Mouse (Mus musculus): Measurements from ENCODE around the gene Atp6v0c. TPM values are rescaled to one million over a fixed set of nuclear protein-coding genes. Genes with fewer than 3 reads are reported as not detected.
A peak's percentile ranks its signal among the peaks of the same experiment; 100 is the strongest.

The Atp6v0c gene
- polyA plus RNA-seq, 1 experiment from 2014 or later = 435 TPM

- Histone ChIP-seq H3K4me3 (peak overlapping the region; percentile 18; the same call in 1 of the 2 replicates), H3K4me1 (peaks cover 33% of the 10 kb centered on the region), H3K9me3 (no peaks in the 10 kb centered on the region), H3K27me3 (replicated peaks; ENCODE audit: low read depth, poor library complexity, severe bottlenecking) (no peaks in the 10 kb centered on the region), H3K27ac (replicated peaks) (no peak overlapping the region), H3K36me3 (replicated peaks) (peaks cover 37% of the 10 kb centered on the region)
- no peak for DNase-seq (ENCODE audit: low spot score)
- 77% methylated on average over 11 of the region's 11 CpGs for WGBS
Measured at GRCm38 (mm10) chr17:24164566-24165259, 4.8 kb downstream of the Atp6v0c start.

GRCm38 (mm10) chr17:24163176-24163962 lies 6.1 kb downstream of the Atp6v0c start, which contains the start of gene Amdhd2:
Gene Amdhd2, minus strand, starts transcription at chr17:24163766.
- DNase-seq (ENCODE audit: low spot score) = peak; percentile 99

GRCm38 (mm10) chr17:24162584-24163175 lies 6.8 kb downstream of the Atp6v0c start:
- peak overlapping the region; percentile 70 for H3K4me3 ChIP-seq
- 27% methylated on average over 17 of the region's 17 CpGs for WGBS
- no peaks in the 10 kb centered on the region for H3K9me3 ChIP-seq
- H3K27me3 ChIP-seq (replicated peaks; ENCODE audit: low read depth, poor library complexity, severe bottlenecking) = no peaks in the 10 kb centered on the region
- H3K4me1 ChIP-seq = peaks cover 23% of the 10 kb centered on the region
- H3K36me3 ChIP-seq (replicated peaks) = peaks cover 42% of the 10 kb centered on the region
- no peak for DNase-seq (ENCODE audit: low spot score)
- peak overlapping the region; percentile 83 for H3K27ac ChIP-seq (replicated peaks)

More at GRCm38 (mm10) chr17:24163176-24163962, 6.1 kb downstream of the Atp6v0c start, which contains the start of gene Amdhd2:
- H3K27ac ChIP-seq (replicated peaks) = peak within 1 kb of the TSS; percentile 83
- H3K27me3 ChIP-seq (replicated peaks; ENCODE audit: low read depth, poor library complexity, severe bottlenecking) = no peaks in the 10 kb centered on the region
- peaks cover 30% of the 10 kb centered on the region for H3K4me1 ChIP-seq
- no peaks in the 10 kb centered on the region for H3K9me3 ChIP-seq
- under 1% methylated on average over 47 of the region's 47 CpGs for WGBS
- peak within 1 kb of the TSS; percentile 70 for H3K4me3 ChIP-seq
- H3K36me3 ChIP-seq (replicated peaks) = peaks cover 38% of the 10 kb centered on the region

GRCm38 (mm10) chr17:24161466-24161865 lies 8.0 kb downstream of the Atp6v0c start:
- Histone ChIP-seq H3K27ac (replicated peaks) (no peak overlapping the region), H3K9me3 (no peaks in the 10 kb centered on the region), H3K4me1 (peaks cover 19% of the 10 kb centered on the region), H3K27me3 (replicated peaks; ENCODE audit: low read depth, poor library complexity, severe bottlenecking) (no peaks in the 10 kb centered on the region), H3K36me3 (replicated peaks) (peaks cover 41% of the 10 kb centered on the region), H3K4me3 (no peak overlapping the region; the same call in 1 of the 2 replicates)
- 78% methylated on average over 5 of the region's 5 CpGs for WGBS
- DNase-seq (ENCODE audit: low spot score) = no peak

GRCm38 (mm10) chr17:24157526-24157925 lies 12.0 kb downstream of the Atp6v0c start:
- H3K27ac ChIP-seq (replicated peaks) = no peak overlapping the region
- no peaks in the 10 kb centered on the region for H3K27me3 ChIP-seq (replicated peaks; ENCODE audit: low read depth, poor library complexity, severe bottlenecking)
- WGBS = 96% methylated on average over 4 of the region's 4 CpGs
- peaks cover 42% of the 10 kb centered on the region for H3K36me3 ChIP-seq (replicated peaks)
- no peak for DNase-seq (ENCODE audit: low spot score)
- H3K4me3 ChIP-seq = no peak overlapping the region
- H3K9me3 ChIP-seq = no peaks in the 10 kb centered on the region
- peaks cover 3% of the 10 kb centered on the region for H3K4me1 ChIP-seq

- DNase-seq (ENCODE audit: low spot score) = no peak
- Histone ChIP-seq H3K27ac (replicated peaks) (no peak overlapping the region), H3K4me1 (peaks cover 5% of the 10 kb centered on the region), H3K27me3 (replicated peaks; ENCODE audit: low read depth, poor library complexity, severe bottlenecking) (no peaks in the 10 kb centered on the region), H3K9me3 (no peaks in the 10 kb centered on the region), H3K36me3 (replicated peaks) (peaks cover 42% of the 10 kb centered on the region), H3K4me3 (no peak overlapping the region)
- 94% methylated on average over 6 of the region's 6 CpGs for WGBS
Measured at GRCm38 (mm10) chr17:24157121-24157520, 12.4 kb downstream of the Atp6v0c start.

GRCm38 (mm10) chr17:24156394-24156793 lies 13.1 kb downstream of the Atp6v0c start:
- WGBS = 88% methylated on average over 3 of the region's 3 CpGs
- H3K4me1 ChIP-seq = peaks cover 12% of the 10 kb centered on the region
- no peaks in the 10 kb centered on the region for H3K9me3 ChIP-seq
- no peaks in the 10 kb centered on the region for H3K27me3 ChIP-seq (replicated peaks; ENCODE audit: low read depth, poor library complexity, severe bottlenecking)
- DNase-seq (ENCODE audit: low spot score) = no peak
- H3K36me3 ChIP-seq (replicated peaks) = peaks cover 42% of the 10 kb centered on the region
- no peak overlapping the region for H3K27ac ChIP-seq (replicated peaks)
- H3K4me3 ChIP-seq = no peak overlapping the region

GRCm38 (mm10) chr17:24155742-24156141 lies 13.8 kb downstream of the Atp6v0c start:
- Histone ChIP-seq H3K27ac (replicated peaks) (no peak overlapping the region), H3K4me3 (no peak overlapping the region), H3K27me3 (replicated peaks; ENCODE audit: low read depth, poor library complexity, severe bottlenecking) (no peaks in the 10 kb centered on the region), H3K4me1 (peaks cover 15% of the 10 kb centered on the region), H3K36me3 (replicated peaks) (peaks cover 42% of the 10 kb centered on the region), H3K9me3 (no peaks in the 10 kb centered on the region)
- 89% methylated on average over 9 of the region's 9 CpGs for WGBS
- no peak for DNase-seq (ENCODE audit: low spot score)

GRCm38 (mm10) chr17:24154463-24154862 lies 15.0 kb downstream of the Atp6v0c start:
- WGBS = 74% methylated on average over 3 of the region's 3 CpGs

GRCm38 (mm10) chr17:24151890-24152563 lies 17.5 kb downstream of the Atp6v0c start:
- Histone ChIP-seq H3K4me1 (peaks cover 15% of the 10 kb centered on the region), H3K27me3 (replicated peaks; ENCODE audit: low read depth, poor library complexity, severe bottlenecking) (no peaks in the 10 kb centered on the region), H3K27ac (replicated peaks) (no peak overlapping the region; the same call in 1 of the 2 replicates), H3K4me3 (peak overlapping the region; percentile 58), H3K36me3 (replicated peaks) (peaks cover 24% of the 10 kb centered on the region), H3K9me3 (no peaks in the 10 kb centered on the region)
- DNase-seq (ENCODE audit: low spot score) = peak; percentile 86
- WGBS = 2% methylated on average over 26 of the region's 26 CpGs

More at GRCm38 (mm10) chr17:24154463-24154862, 15.0 kb downstream of the Atp6v0c start:
- no peaks in the 10 kb centered on the region for H3K9me3 ChIP-seq
- H3K36me3 ChIP-seq (replicated peaks) = peaks cover 39% of the 10 kb centered on the region
- H3K4me3 ChIP-seq = no peak overlapping the region
- DNase-seq (ENCODE audit: low spot score) = no peak
- H3K4me1 ChIP-seq = peaks cover 15% of the 10 kb centered on the region
- H3K27me3 ChIP-seq (replicated peaks; ENCODE audit: low read depth, poor library complexity, severe bottlenecking) = no peaks in the 10 kb centered on the region
- no peak overlapping the region for H3K27ac ChIP-seq (replicated peaks)

- no peak for DNase-seq (ENCODE audit: low spot score)
- Histone ChIP-seq H3K27ac (replicated peaks) (no peak overlapping the region), H3K4me1 (peaks cover 15% of the 10 kb centered on the region), H3K27me3 (replicated peaks; ENCODE audit: low read depth, poor library complexity, severe bottlenecking) (no peaks in the 10 kb centered on the region), H3K9me3 (no peaks in the 10 kb centered on the region), H3K4me3 (peak overlapping the region; percentile 58), H3K36me3 (replicated peaks) (peaks cover 18% of the 10 kb centered on the region)
- 18% methylated on average over 7 of the region's 7 CpGs for WGBS
Measured at GRCm38 (mm10) chr17:24151382-24151781, 18.1 kb downstream of the Atp6v0c start.

GRCm38 (mm10) chr17:24150824-24151223 lies 18.7 kb downstream of the Atp6v0c start, which contains the start of gene Pdpk1:
Gene Pdpk1, minus strand, starts transcription at chr17:24150924.
- DNase-seq (ENCODE audit: low spot score) = no peak
- no peaks in the 10 kb centered on the region for H3K27me3 ChIP-seq (replicated peaks; ENCODE audit: low read depth, poor library complexity, severe bottlenecking)
- WGBS = 78% methylated on average over 2 of the region's 2 CpGs
- no peaks in the 10 kb centered on the region for H3K9me3 ChIP-seq
- no peak within 1 kb of the TSS; the same call in 1 of the 2 replicates for H3K27ac ChIP-seq (replicated peaks)
- peaks cover 15% of the 10 kb centered on the region for H3K4me1 ChIP-seq
- H3K36me3 ChIP-seq (replicated peaks) = peaks cover 12% of the 10 kb centered on the region
- peak within 1 kb of the TSS; percentile 58 for H3K4me3 ChIP-seq
